ENCODE assay signal across 24 mouse cellular contexts in the genomic region with DNA sequence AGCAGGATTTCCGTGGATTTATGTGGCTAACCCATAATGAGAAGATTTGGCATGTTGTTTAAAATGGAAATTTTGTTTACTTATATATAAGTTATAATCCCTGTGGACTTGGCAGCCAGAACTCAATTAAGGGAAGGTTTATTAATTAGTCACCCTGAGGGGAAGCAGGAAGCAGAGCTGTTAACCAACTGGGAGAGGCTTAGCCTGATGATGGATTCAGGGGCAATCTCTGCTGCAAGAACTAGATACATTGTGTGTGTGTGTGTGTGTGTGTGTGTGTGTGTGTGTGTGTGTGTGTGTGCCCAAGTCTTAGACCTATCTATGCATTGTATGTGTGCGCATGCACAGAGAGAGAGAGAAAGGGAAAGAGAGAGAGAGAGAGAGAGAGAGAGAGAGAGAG.
"Had no signal": no experiment of that assay in that cellular context is flagged by ENCODE, and none has a peak within 500 bp of the region (broad histone marks: within the 10 kb centered on the region; RNA-seq: fewer than 3 reads in every experiment).

No protein-coding gene starts in this region.

- H3K4me2 ChIP-seq: kidney, embryonic 15.5 days; limb, embryonic 12.5 days; limb, embryonic 15.5 days; liver, embryonic 11.5 days; liver, embryonic 15.5 days; lung, embryonic 15.5 days; neural tube, embryonic 13.5 days; stomach, embryonic 15.5 days had no signal

- H3K27ac ChIP-seq: kidney, embryonic 15.5 days; left cerebral cortex, adult 2 months; limb, embryonic 12.5 days; limb, embryonic 15.5 days; liver, embryonic 15.5 days; lung, embryonic 15.5 days; midbrain, embryonic 10.5 days; neural tube, embryonic 13.5 days; stomach, embryonic 15.5 days had no signal

- H3K9ac ChIP-seq: kidney, embryonic 15.5 days; limb, embryonic 12.5 days; limb, embryonic 15.5 days; liver, embryonic 15.5 days; lung, embryonic 15.5 days; neural tube, embryonic 13.5 days; stomach, embryonic 15.5 days had no signal

- H3K4me3 ChIP-seq: kidney, embryonic 15.5 days; left cerebral cortex, adult 2 months; limb, embryonic 12.5 days; limb, embryonic 15.5 days; liver, embryonic 15.5 days; lung, embryonic 15.5 days; megakaryocyte, embryonic 14.5 days; midbrain, embryonic 10.5 days; myocyte; neural tube, embryonic 13.5 days; stomach, embryonic 15.5 days had no signal

- H3K4me1 ChIP-seq: kidney, embryonic 15.5 days; liver, embryonic 15.5 days; lung, embryonic 15.5 days; megakaryocyte, embryonic 14.5 days; stomach, embryonic 15.5 days had no signal

- H3K9me3 ChIP-seq: kidney, embryonic 15.5 days; limb, embryonic 12.5 days; limb, embryonic 15.5 days; liver, embryonic 15.5 days; lung, embryonic 15.5 days; midbrain, embryonic 10.5 days; neural tube, embryonic 13.5 days; stomach, embryonic 15.5 days had no signal

- DNase-seq: kidney, adult 8-10 months; kidney, postnatal 10 days; kidney, postnatal 36 days; layer of hippocampus, postnatal 36 days; lung, adult 18-20 months; lung, postnatal 10 days; lung, postnatal 36 days; retina, postnatal 1 day; right cerebral cortex, postnatal 25 days; spleen, adult 18-20 months; thymus, adult 18-20 months; thymus, postnatal 36 days had no signal

- H3K36me3 ChIP-seq: limb, embryonic 15.5 days; liver, embryonic 15.5 days; lung, embryonic 15.5 days; midbrain, embryonic 10.5 days; stomach, embryonic 15.5 days had no signal

- H3K27me3 ChIP-seq: kidney, embryonic 15.5 days; limb, embryonic 12.5 days; limb, embryonic 15.5 days; liver, embryonic 15.5 days; lung, embryonic 15.5 days; neural tube, embryonic 13.5 days; stomach, embryonic 15.5 days had no signal
